Mouse (Mus musculus) spleen, adult 2 months (tissue): ENCODE measurements around the gene Ctnna3.

Experiments
- CTCF ChIP-seq: fragments of 200-500 bp; IDR thresholded peaks from 2 replicates; pipeline ENCODE4 v1.5.1; 2011; ENCODE audit warnings: mild to moderate bottlenecking, inconsistent platforms; ENCODE audit not compliant: insufficient read depth, insufficient read length, insufficient replicate concordance; ENCODE audit errors: extremely low read depth
- POLR2A ChIP-seq: fragments of 200-500 bp; IDR thresholded peaks from 2 replicates; pipeline ENCODE4 v1.6.1; 2011; ENCODE audit warnings: low read depth, low read length, inconsistent platforms

DNA sequence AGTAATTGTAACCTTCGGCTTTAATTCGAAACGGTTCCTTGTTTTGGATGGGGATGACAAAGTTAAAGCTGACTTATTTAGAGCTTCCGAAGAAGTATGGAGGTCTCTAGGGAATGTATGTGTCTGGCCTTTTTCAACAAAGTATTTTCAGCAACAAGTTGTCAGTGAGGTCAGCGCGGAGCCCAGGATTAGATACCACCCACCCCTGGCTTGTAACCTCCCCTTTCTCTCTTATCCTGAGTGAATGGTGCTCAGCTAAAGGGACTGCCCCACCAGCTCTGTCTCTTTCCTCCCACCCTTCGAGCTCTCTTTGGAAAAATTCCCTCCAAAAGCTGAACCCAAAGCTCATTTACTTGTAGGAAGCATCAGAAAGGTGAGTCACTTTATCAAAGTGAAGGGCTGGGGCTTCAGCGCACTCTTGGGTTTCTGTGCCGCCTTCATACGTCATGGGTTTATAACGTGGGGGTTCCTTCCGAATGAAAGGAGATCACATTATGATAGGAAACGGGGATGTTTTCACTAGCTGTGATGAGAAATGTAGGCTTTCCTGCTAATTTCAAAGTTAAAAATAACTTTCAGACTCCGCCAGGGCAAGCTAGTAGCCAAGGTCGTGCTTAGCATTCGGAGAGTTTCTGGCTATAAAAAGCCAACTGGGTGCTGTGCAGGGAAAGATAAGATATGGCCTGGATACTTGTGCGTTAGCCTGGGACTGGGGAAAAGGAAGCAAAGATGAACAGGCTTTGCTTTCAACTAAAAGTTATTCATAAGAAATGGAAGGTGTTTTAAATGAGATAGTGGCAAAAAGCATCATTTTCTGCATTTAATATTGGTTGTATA lies 27.6 kb downstream of the Ctnna3 start:
- TF ChIP-seq CTCF = no peak
- TF ChIP-seq POLR2A = no peak
